Mouse (Mus musculus) bone marrow, adult 2 months (tissue): Measurements from ENCODE around the gene Tnfrsf14. TPM values are rescaled to one million over a fixed set of nuclear protein-coding genes. Genes with fewer than 3 reads are reported as not detected.

Experiments used
- H3K27ac ChIP-seq: fragments of 200-500 bp; 2 replicates; pipeline ENCODE4 v1.5.1; 2012; ENCODE audit warnings: low read depth, mild to moderate bottlenecking, control low read depth, inconsistent platforms, low read length; ENCODE audit not compliant: control insufficient read depth, poor library complexity, insufficient read depth
- H3K4me1 ChIP-seq: fragments of 200-500 bp; 2 replicates; pipeline ENCODE4 v1.6.1; 2011; ENCODE audit warnings: low read length; ENCODE audit not compliant: control insufficient read depth, insufficient read depth
- H3K4me3 ChIP-seq: fragments of 200-500 bp; replicated peaks from 2 replicates; pipeline ENCODE3; 2011; ENCODE audit warnings: mild to moderate bottlenecking, low read depth, low read length, control low read depth; ENCODE audit not compliant: control insufficient read depth
- CTCF ChIP-seq: fragments of 200-500 bp; IDR thresholded peaks from 2 replicates; pipeline ENCODE4 v1.5.1; 2011; ENCODE audit warnings: low read length, control low read depth; ENCODE audit not compliant: control insufficient read depth, insufficient read depth
- POLR2A ChIP-seq: fragments of 200-500 bp; IDR thresholded peaks from 2 replicates; pipeline ENCODE4 v1.6.1; 2011; ENCODE audit warnings: low read depth, mild to moderate bottlenecking, control low read depth, low read length, borderline replicate concordance; ENCODE audit not compliant: control insufficient read depth
- WGBS: fragments of 180-500 bp; shearing (Covaris S2); methylation state at CpG from one replicate; pipeline ENCODE4 v1.1.7; 2018; 5-methylcytosine and 5-hydroxymethylcytosine counted together
- polyA plus RNA-seq: library from polyadenylated mRNA; stranded (reverse); fragments of >200 nt; gene quantifications from 2 replicates; pipeline ENCODE4 v1.2.4, GENCODE M21; 2011; ENCODE audit warnings: low replicate concordance; ENCODE audit not compliant: missing spikeins, insufficient read depth, insufficient read length

Gene Tnfrsf14
- polyA plus RNA-seq, result 155 and 183 TPM in 2 replicates

GRCm38 (mm10) chr4:154928395-154929087 lies at the start of gene Tnfrsf14:
TSS of gene Tnfrsf14 (minus strand) at chr4:154928563.
- Histone ChIP-seq H3K27ac (peak within 1 kb of the TSS; percentile 87), H3K4me1 (peaks cover 13% of the 10 kb centered on the region), H3K4me3 (peak within 1 kb of the TSS; percentile 73)
- WGBS, result 11% methylated on average over 12 of the region's 12 CpGs
- no peak for TF ChIP-seq CTCF
- TF ChIP-seq POLR2A, result no peak; the same call in 1 of the 2 replicates

DNA sequence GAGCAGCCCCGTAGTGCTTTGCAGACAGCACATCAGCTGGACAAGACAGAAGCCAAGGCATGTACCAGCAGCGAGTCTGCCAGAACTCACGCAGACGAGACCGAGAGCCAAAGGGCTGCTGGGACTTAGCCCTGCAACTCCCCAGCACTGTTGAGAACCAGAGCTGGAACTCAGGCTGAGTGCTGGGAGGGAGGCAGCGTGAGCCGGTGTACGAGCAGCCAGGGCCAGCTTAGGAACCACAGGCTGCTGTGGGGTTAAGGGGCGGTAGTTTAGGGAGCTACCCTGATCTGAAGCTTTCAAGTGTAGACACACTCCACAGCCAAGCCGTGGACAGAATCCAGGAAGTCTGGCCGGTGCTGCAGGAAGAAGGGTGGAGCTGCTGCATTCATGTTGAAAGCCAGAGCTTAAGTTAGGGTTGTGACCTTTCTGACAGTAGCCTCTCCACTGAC lies 45.8 kb upstream of the Tnfrsf14 start:
- H3K4me3 ChIP-seq, result no peak overlapping the region
- H3K4me1 ChIP-seq, result no peaks in the 10 kb centered on the region
- H3K27ac ChIP-seq, result no peak overlapping the region
- WGBS, result 89% methylated on average over 11 of the region's 11 CpGs
- TF ChIP-seq POLR2A (no peak), CTCF (no peak)

- Histone ChIP-seq H3K4me1 (no peaks in the 10 kb centered on the region), H3K27ac (no peak overlapping the region), H3K4me3 (no peak overlapping the region)
- TF ChIP-seq POLR2A (no peak), CTCF (no peak)
- WGBS, result 96% methylated on average over 12 of the region's 12 CpGs
Observed at GRCm38 (mm10) chr4:154972546-154972945, 44.2 kb upstream of the Tnfrsf14 start.

DNA sequence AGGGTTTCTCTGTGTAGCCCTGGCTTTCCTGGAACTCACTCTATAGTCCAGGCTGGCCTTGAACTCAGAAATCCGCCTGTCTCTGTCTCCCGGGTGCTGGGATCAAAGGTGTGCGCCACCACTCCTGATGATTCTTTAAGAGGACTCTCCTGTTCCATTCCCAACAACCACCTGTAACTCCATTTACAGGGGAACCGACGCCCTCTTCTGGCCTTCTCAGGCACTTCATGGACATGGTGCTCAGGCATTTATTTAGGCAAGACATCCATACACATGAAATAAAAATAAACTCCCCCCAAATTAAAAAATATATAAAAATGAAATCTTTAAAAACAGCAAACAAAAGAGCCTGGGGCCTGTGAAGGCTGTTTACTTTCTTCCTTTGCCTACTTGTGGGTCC lies 38.8 kb upstream of the Tnfrsf14 start:
- Histone ChIP-seq H3K27ac (no peak overlapping the region), H3K4me1 (peaks cover 2% of the 10 kb centered on the region), H3K4me3 (no peak overlapping the region)
- TF ChIP-seq POLR2A, result no peak
- TF ChIP-seq CTCF, result peak; percentile 43; the same call in 1 of the 2 replicates
- WGBS, result 67% methylated on average over 5 of the region's 5 CpGs

- 92% methylated on average over 3 of the region's 3 CpGs for WGBS
- no peak for TF ChIP-seq POLR2A
- TF ChIP-seq CTCF, result no peak
- Histone ChIP-seq H3K4me3 (no peak overlapping the region), H3K27ac (no peak overlapping the region), H3K4me1 (peaks cover 2% of the 10 kb centered on the region)
Observed at GRCm38 (mm10) chr4:154965856-154966255, 37.5 kb upstream of the Tnfrsf14 start.

DNA sequence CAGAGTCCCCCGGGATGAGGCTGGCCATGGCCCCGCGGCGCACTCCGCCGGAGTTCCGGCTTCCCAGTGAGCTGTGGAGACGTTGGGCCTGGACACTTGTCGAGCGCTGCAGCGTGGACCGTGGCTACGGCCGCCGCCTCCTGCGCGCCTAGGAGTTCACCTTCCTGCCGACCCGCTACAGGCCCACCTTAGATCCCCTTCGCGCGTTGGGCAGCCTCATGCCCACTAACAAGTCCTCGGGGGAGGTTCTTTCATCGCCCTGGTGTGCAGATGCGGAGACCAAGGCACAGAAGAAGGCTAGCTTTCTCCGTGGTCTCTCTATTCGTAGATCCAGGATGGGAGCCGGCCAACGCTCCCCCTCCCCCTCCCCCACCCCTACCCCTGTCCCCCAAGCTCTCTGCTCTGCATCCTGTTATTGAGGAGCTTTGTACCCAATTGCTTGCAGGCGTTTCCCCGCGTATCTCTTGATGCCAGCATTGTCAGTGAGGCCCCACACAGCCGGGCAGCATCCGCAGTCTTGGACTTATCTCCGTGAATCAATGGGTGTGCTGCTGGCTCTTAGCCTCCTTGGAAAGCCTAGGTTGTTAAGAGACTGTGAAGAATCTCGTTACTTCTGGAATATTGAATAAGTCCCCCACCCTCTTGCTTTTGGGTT lies 36.3 kb upstream of the Tnfrsf14 start:
- 1% methylated on average over 36 of the region's 36 CpGs for WGBS
- Histone ChIP-seq H3K27ac (peak overlapping the region; percentile 85), H3K4me1 (peaks cover 2% of the 10 kb centered on the region), H3K4me3 (peak overlapping the region; percentile 93)
- TF ChIP-seq CTCF, result no peak
- no peak for TF ChIP-seq POLR2A

GRCm38 (mm10) chr4:154963901-154964580 lies 35.7 kb upstream of the Tnfrsf14 start, which contains the start of gene Pank4:
TSS of gene Pank4 (plus strand) at chr4:154964123.
- WGBS, result under 1% methylated on average over 65 of the region's 66 CpGs
- Histone ChIP-seq H3K27ac (peak within 1 kb of the TSS; percentile 85), H3K4me3 (peak within 1 kb of the TSS; percentile 93), H3K4me1 (peaks cover 2% of the 10 kb centered on the region)
- TF ChIP-seq CTCF, result no peak
- peak; percentile 93 for TF ChIP-seq POLR2A
